Mouse (Mus musculus): ENCODE measurements at regions not wholly inside any gene's neighbourhood (a gene's known extent, or its start where the extent isn't known, plus 50 kb on each side); places are given as distances from the start of the nearest gene placed in this dataset.

- no peak for TF ChIP-seq CTCF (IDR thresholded peaks at IDR 0.05; ENCODE audit: borderline replicate concordance, extremely low read depth, insufficient read depth, insufficient read length)
- no peak for TF ChIP-seq POLR2A (IDR thresholded peaks at IDR 0.05; ENCODE audit: borderline replicate concordance, extremely low read depth, insufficient read depth, insufficient read length, poor library complexity, severe bottlenecking)
Observed at GRCm38 (mm10) chr15:93663876-93664275, 68.2 kb upstream of the Prickle1 start.
